Mouse (Mus musculus) embryonic fibroblast, embryonic 13.5 days (primary cell): ENCODE results near the gene Eng.

Experiments
- CTCF ChIP-seq: IDR thresholded peaks from 2 replicates; pipeline ENCODE4 v1.5.1; 2011; ENCODE audit warnings: mild to moderate bottlenecking, control low read depth, low read length, moderate library complexity, borderline replicate concordance; ENCODE audit not compliant: insufficient read depth
- POLR2A ChIP-seq: IDR thresholded peaks from 2 replicates; pipeline ENCODE4 v1.6.1; 2011; ENCODE audit warnings: low read depth, mild to moderate bottlenecking, control low read depth, low read length, moderate library complexity

DNA sequence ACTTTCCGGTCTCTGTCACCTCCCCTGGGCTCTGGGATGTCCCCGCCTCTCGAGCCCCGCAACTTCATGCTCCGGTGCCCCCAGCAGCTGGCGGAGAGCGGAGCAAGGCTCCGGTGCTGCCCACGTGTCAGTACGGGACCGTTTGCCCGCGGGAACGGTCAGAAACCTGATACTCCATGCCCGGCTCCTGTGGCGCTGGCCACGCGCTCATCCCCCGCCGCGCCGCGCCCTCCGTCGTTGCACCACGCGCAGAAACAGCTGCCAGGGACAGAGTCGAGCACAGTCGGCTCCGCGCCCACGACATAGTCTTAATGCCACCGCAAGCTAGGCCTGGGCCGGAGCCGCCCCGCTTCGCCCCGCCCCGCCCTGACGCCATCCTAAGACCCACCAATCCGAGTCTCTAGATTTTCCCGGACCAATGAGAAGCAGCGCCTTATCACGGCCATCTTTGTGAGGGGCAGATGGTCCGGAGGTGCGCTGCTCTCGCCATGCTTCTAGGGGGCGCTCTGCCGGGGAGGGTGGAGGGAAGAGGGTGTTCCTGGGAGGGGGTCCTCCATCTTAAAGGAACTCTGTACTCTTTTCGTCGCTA is 47.5 kb downstream of the Eng start:
- peak; percentile 71 for TF ChIP-seq CTCF
- TF ChIP-seq POLR2A, result peak; percentile 94
